Mouse (Mus musculus) intestine, postnatal 0 days (tissue): ENCODE measurements around the gene Astl. TPM values are rescaled to one million over a fixed set of nuclear protein-coding genes. Genes with fewer than 3 reads are reported as not detected.

Experiments used
- ATAC-seq: fragments of 200-750 bp; cut with Nextera tagmentation; 2 replicates; pipeline ENCODE4 v1.8.0; 2017; ENCODE audit warnings: mild to moderate bottlenecking, moderate TSS enrichment, moderate library complexity
- H3K27ac ChIP-seq: fragments of 300-500 bp; sonication (generic); 2 replicates; pipeline ENCODE4 v1.5.1; 2014; ENCODE audit warnings: mild to moderate bottlenecking, low read depth, low read length, moderate library complexity
- H3K27me3 ChIP-seq: fragments of 300-500 bp; sonication (generic); replicated peaks from 2 replicates; pipeline ENCODE4 v1.6.1; 2014; ENCODE audit warnings: low read length, mixed read lengths; ENCODE audit not compliant: control insufficient read depth, insufficient read depth
- H3K36me3 ChIP-seq: fragments of 300-500 bp; sonication (generic); 2 replicates; pipeline ENCODE4 v1.6.1; 2014; ENCODE audit warnings: mild to moderate bottlenecking, moderate library complexity; ENCODE audit not compliant: control insufficient read depth, insufficient read depth
- H3K4me1 ChIP-seq: fragments of 300-500 bp; sonication (generic); replicated peaks from 2 replicates; pipeline ENCODE4 v1.6.1; 2014; ENCODE audit warnings: antibody characterized with exemption, low read length, mixed read lengths; ENCODE audit not compliant: control insufficient read depth, insufficient read depth
- H3K4me2 ChIP-seq: fragments of 300-500 bp; sonication (generic); replicated peaks from 2 replicates; pipeline ENCODE4 v1.6.1; 2014; ENCODE audit warnings: low read depth, mild to moderate bottlenecking, moderate library complexity
- H3K4me3 ChIP-seq: fragments of 300-500 bp; sonication (generic); 2 replicates; pipeline ENCODE4 v1.5.1; 2014; ENCODE audit warnings: low read depth, low read length
- H3K9ac ChIP-seq: fragments of 300-500 bp; sonication (generic); 2 replicates; pipeline ENCODE4 v1.6.1; 2014; ENCODE audit warnings: mild to moderate bottlenecking, low read depth, low read length
- H3K9me3 ChIP-seq: fragments of 300-500 bp; sonication (generic); 2 replicates; pipeline ENCODE4 v1.6.1; 2016; ENCODE audit warnings: mixed run types; ENCODE audit not compliant: control insufficient read depth
- CTCF ChIP-seq: sonication (generic); IDR thresholded peaks from 2 replicates; pipeline ENCODE4 v1.5.1; 2016; ENCODE audit warnings: low read depth, mild to moderate bottlenecking, control low read depth, antibody characterized with exemption, moderate library complexity
- WGBS: fragments of 180-500 bp; shearing (Covaris S2); extraction: QIAGEN DNeasy Blood & Tissue Kit; methylation state at CpG from one replicate; pipeline ENCODE4 v1.1.7; 2014; 5-methylcytosine and 5-hydroxymethylcytosine counted together
- polyA plus RNA-seq: library from polyadenylated mRNA; unstranded; fragments of >200 nt; fragmentation: Nextera tagmentation; extraction: Ambion mirVana; gene quantifications from 2 replicates; pipeline ENCODE4 v1.2.1, GENCODE M21; 2015

Astl gene
- polyA plus RNA-seq, 1 experiment from 2014 or later, result not detected

DNA sequence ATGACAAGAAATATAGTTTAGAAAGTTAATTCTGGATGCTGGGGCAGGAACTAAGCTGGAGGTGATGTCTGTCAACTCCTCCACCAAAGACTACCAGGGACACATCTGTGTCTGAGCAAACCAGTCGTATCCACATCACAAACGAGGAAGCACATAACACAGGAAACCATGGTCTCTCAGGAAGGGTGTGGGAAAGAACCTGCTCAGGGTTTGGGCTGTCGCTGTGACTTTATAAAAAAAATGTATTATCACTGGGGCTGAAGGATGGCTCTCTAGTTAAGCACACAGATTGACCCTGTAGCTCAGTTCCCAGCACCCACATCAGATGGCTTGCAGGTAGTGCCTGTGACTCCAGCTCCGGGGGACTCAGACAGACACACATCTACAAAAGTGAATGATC is 19.4 kb upstream of the Astl start:
- no peaks in the 10 kb centered on the region for H3K4me1 ChIP-seq
- H3K4me3 ChIP-seq, result no peak overlapping the region
- no peak overlapping the region for H3K9ac ChIP-seq
- no peak for ATAC-seq
- no peak overlapping the region for H3K4me2 ChIP-seq
- H3K9me3 ChIP-seq, result no peaks in the 10 kb centered on the region
- no peaks in the 10 kb centered on the region for H3K36me3 ChIP-seq
- no peaks in the 10 kb centered on the region for H3K27me3 ChIP-seq
- no peak overlapping the region for H3K27ac ChIP-seq
- no peak for TF ChIP-seq CTCF
- WGBS, result 61% methylated on average over 4 of the region's 4 CpGs

DNA sequence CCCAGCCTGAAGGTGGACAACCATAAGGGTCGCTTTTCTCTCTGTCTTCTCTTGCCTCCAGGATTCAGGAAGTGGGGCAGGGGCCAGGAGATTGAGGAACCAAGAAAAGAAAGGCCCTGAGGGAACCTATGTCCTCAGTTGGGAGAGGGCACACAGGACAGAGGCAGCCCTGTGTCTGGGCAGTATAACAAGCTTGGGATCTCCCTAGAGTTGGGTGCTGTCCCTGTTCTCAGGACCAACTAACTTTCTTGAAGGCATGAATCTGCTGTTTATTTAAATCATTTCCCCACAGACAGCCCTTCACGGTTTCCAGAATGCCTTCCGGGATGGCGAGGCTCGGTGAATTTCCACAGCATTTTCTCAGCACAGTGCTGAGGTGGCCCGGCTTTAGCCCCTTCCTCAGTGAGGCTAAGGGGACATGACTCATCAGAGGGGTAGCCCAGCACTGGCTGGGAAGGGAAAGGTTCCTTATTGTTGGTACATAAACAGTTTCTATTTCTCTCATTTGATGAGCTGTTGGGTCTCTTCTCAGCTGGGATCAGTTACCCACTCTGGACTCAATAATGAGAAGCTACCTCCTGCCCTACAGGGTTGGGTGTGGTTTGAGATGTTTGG is 15.7 kb upstream of the Astl start:
- Histone ChIP-seq H3K4me3 (no peak overlapping the region), H3K9ac (no peak overlapping the region), H3K4me2 (no peak overlapping the region), H3K9me3 (no peaks in the 10 kb centered on the region), H3K27ac (no peak overlapping the region), H3K36me3 (no peaks in the 10 kb centered on the region), H3K27me3 (no peaks in the 10 kb centered on the region), H3K4me1 (no peaks in the 10 kb centered on the region)
- ATAC-seq, result no peak
- WGBS, result 80% methylated on average over 6 of the region's 6 CpGs
- TF ChIP-seq CTCF, result no peak

DNA sequence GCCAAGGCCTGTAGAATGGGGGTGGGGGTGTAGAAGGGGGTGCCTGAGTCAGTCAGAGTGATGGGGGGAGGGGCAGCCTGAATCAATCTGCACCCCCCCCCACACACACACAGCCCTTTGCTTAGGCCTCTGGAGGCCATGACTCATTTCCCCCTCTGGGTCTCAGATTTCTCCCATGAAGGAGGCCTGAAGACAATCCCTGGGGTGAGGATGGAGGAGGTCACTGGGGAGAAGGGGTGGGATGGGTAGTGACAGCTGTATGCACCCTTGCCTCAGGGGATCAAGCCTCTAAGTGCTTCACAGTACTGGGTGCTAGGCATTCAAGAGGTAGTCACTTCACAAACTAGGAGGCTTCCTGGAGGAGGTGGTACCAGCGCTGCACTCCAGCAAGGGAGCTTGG is 14.8 kb upstream of the Astl start:
- WGBS, result 85% methylated on average over 1 of the region's 1 CpGs
- TF ChIP-seq CTCF, result no peak
- no peaks in the 10 kb centered on the region for H3K9me3 ChIP-seq

DNA sequence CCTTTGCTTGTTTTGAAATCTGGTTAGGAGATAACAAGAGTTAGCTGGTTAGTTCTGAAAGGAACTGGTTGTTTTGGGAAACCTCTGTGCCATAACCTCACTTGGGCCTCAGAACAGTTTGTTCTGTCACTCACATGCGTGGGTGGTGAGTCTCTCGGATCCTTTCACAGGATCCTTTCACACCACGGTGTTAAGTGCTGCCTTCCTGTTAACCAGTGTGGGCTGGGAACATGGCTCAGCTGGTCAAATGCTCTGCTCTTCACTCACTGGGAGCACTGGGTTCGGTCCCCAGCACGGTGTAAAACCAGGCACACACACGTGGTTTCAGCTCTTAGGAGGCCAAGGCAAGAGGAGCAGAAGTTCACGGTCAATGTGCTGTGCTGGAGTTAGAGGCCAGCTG is 14.0 kb upstream of the Astl start:
- H3K4me2 ChIP-seq, result no peak overlapping the region
- no peak overlapping the region for H3K4me3 ChIP-seq
- TF ChIP-seq CTCF, result no peak
- H3K27me3 ChIP-seq, result no peaks in the 10 kb centered on the region
- 56% methylated on average over 7 of the region's 7 CpGs for WGBS
- H3K9ac ChIP-seq, result no peak overlapping the region
- no peaks in the 10 kb centered on the region for H3K9me3 ChIP-seq
- no peaks in the 10 kb centered on the region for H3K36me3 ChIP-seq
- H3K27ac ChIP-seq, result no peak overlapping the region
- no peaks in the 10 kb centered on the region for H3K4me1 ChIP-seq
- no peak for ATAC-seq

More for the DNA sequence above, 14.8 kb upstream of the Astl start:
- ATAC-seq, result no peak
- no peak overlapping the region for H3K4me2 ChIP-seq
- H3K4me1 ChIP-seq, result no peaks in the 10 kb centered on the region
- H3K4me3 ChIP-seq, result no peak overlapping the region
- no peaks in the 10 kb centered on the region for H3K36me3 ChIP-seq
- H3K27ac ChIP-seq, result no peak overlapping the region
- H3K9ac ChIP-seq, result no peak overlapping the region
- no peaks in the 10 kb centered on the region for H3K27me3 ChIP-seq

DNA sequence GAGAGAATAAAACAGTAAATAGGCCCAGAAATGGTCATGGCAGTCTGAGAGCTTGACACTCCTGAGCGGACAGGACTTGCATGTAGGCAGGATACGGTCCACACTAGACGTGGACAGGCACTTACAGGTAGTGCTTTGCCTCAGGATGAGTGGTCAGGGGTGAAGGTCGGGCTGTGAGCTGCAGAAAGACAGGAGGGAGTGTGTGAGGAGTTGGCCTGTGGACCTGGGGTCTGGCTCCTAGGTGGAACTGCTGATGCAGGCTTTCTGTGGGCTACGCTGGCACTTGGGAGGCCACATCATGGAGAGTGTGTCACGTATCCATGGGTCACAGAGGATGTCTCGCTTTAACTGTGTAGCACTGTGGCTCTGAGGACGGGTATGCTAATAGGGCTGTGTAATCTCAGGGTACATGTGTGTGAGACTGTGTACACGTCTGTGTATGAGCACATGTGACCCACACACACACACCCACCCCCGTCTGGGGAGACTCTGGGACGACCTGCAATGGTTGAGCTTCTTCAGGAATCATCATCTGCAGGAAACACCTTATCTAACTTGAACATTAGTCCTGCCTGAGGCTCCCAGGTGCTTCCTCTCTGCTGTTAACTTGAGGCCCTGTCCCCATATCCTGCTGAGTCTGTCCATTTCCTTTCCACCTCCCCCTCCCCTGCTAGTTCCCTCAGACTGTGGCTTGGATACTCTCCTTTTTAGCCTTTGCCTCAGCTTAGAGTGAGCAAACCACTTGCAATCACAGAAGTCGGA is 10.2 kb upstream of the Astl start:
- Histone ChIP-seq H3K27ac (no peak overlapping the region), H3K9me3 (no peaks in the 10 kb centered on the region), H3K4me1 (no peaks in the 10 kb centered on the region), H3K4me2 (no peak overlapping the region), H3K36me3 (no peaks in the 10 kb centered on the region), H3K9ac (no peak overlapping the region), H3K4me3 (no peak overlapping the region), H3K27me3 (no peaks in the 10 kb centered on the region)
- WGBS, result 58% methylated on average over 12 of the region's 12 CpGs
- ATAC-seq, result no peak
- TF ChIP-seq CTCF, result no peak

DNA sequence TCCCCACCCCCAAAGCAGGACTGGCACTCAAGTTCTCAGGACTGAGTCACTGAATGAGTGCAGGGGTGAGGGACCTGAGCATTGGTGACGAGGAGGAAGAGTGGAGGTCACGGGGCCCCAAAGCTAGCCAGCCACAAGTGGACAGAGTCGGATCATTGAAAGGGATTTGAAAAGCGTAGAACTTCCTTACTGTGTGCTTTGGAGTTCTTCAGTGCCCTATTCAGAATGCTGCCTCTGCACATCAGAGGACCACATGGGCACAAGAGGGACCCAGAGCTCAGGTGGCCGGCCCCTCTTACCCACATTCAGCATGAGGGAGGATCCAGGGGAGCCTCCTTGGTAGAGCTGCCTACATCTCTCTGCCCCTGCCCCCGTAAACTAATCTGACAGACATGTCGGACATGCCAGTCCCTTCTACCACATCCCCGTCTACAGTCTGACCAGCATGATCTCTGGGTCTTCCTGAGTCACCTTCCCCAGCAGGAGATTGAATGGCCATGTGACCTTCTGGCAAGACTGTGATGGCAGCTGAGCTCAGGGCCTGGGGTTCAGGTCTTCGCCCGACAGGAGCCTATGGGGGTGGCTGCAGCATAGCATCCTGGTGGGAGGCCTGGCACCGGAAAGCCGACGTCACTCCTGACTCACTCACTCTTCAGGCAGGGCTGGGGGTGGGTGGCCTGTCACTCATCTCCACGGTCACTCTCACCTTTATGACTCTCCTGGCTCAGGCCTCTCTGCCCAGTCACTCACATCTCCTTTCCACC is 5.5 kb upstream of the Astl start:
- H3K9me3 ChIP-seq, result no peaks in the 10 kb centered on the region
- ATAC-seq, result no peak

More for the DNA sequence above, 5.5 kb upstream of the Astl start:
- WGBS, result 80% methylated on average over 14 of the region's 14 CpGs
- Histone ChIP-seq H3K4me2 (no peak overlapping the region), H3K9ac (no peak overlapping the region), H3K36me3 (no peaks in the 10 kb centered on the region), H3K4me1 (no peaks in the 10 kb centered on the region; the same call in 1 of the 2 replicates), H3K27me3 (peaks cover 16% of the 10 kb centered on the region), H3K4me3 (no peak overlapping the region), H3K27ac (no peak overlapping the region)
- no peak for TF ChIP-seq CTCF
